Mouse (Mus musculus) heart, adult 18-20 months (tissue): ENCODE results near the gene Tnnt1. TPM values are rescaled to one million over a fixed set of nuclear protein-coding genes. Genes with fewer than 3 reads are reported as not detected.
"Not testable (repeated sequence)": the region's sequence is repeated elsewhere in the genome, so short reads cannot be mapped to it uniquely, and the experiment has no call there.

Source experiments
- DNase-seq, 2 experiments: peaks; one replicate each; pipeline ENCODE4 v3.0.0; 2021 to 2022; ENCODE audit warnings: mixed read lengths in 1 of 2
- long read RNA-seq, 2 experiments: library from polyadenylated mRNA; stranded (forward); transcript quantifications; one replicate each; pipeline ENCODE4 v2.0.0; 2021
- total RNA-seq, 2 experiments: library from RNA; stranded (reverse); gene quantifications; 2 replicates each; pipeline ENCODE4 v1.2.3; 2021

Gene Tnnt1
- 10 to 100 TPM; 20.9 to 22.2 TPM for total RNA-seq
- long read RNA-seq, experiment 1, partial matches to known transcripts = 61 of 63 reads
- long read RNA-seq, experiment 1, other reads (novel, unspliced or antisense) = 2 of 63 reads
- long read RNA-seq, experiment 2, partial matches to known transcripts = 50 of 53 reads
- long read RNA-seq, experiment 2, other reads (novel, unspliced or antisense) = 3 of 53 reads

DNA sequence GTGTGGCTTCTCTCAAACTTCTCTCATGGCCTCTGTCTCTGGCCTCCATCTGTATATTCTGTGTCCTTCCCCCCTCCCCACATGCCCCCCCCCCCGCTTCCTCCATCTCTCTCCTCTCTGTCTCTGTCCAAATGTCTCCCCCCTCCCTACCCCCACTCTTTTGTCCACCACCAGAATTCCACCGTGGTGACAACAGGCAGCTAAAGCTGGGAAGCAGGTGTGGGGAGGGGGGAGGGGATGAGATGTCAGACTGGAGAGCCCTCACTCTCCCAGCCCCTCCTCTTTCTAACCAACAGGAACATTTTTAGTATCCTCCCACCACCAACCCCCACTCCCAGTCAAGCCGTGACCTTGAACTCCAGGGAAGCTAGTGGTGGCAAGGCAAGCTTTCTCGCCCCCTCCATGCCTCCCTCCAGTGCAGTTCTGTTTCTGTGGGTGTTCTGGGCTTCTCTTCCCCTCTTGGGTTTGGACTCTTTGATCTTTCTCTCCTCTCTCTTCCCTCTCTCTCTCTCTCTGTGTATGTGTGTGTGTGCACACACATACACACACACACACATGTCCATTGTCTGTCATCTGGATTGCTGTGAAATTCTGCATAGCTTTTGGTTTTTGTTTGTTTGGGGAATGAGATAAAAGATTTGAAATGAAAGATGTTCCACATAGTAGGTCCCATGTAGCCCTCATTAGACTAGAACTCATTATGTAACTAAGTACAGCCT lies at the start of gene Tnnt1:
TSS of gene Tnnt1 (minus strand) at position 51 of the 719 bp plus-strand sequence.
- peak; percentile 64 to 73 for DNase-seq

DNA sequence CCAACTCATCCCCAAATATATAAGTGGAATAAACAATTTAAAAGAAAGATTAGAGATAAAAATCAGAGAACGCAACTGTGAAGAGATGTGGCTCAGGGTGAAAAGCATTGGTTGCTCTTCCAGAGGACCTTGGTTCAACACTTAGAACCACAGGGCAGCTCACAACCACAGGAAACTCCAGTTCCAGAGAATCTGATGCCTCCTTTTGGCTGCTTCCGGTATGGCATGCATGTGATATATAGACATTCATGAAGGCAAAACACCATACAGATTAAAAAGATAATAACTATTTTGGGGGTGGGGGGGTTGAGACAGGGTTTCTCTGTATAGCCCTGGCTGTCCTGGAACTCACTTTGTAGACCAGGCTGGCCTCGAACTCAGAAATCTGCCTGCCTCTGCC lies 46.5 kb upstream of the Tnnt1 start:
- no peak for DNase-seq

DNA sequence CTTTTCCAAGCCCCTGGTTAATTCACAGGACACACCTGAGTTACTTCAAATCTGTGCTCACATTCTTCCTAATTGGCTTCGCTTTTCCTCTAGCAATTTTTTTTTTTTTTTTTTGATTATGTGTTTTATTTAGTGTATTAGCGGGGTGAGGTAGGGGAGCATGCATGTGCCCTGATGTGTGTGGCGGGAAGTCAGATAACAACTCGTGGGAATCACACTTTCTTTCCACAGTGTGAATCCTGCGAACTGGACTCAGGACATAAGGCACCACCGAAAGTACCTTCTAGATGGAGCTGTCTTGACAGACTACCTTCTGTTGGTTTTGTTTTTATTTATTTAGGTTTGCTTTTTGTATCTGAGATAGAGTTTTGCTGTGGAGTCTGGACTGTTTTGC lies 41.0 kb upstream of the Tnnt1 start:
- no peak for DNase-seq

DNA sequence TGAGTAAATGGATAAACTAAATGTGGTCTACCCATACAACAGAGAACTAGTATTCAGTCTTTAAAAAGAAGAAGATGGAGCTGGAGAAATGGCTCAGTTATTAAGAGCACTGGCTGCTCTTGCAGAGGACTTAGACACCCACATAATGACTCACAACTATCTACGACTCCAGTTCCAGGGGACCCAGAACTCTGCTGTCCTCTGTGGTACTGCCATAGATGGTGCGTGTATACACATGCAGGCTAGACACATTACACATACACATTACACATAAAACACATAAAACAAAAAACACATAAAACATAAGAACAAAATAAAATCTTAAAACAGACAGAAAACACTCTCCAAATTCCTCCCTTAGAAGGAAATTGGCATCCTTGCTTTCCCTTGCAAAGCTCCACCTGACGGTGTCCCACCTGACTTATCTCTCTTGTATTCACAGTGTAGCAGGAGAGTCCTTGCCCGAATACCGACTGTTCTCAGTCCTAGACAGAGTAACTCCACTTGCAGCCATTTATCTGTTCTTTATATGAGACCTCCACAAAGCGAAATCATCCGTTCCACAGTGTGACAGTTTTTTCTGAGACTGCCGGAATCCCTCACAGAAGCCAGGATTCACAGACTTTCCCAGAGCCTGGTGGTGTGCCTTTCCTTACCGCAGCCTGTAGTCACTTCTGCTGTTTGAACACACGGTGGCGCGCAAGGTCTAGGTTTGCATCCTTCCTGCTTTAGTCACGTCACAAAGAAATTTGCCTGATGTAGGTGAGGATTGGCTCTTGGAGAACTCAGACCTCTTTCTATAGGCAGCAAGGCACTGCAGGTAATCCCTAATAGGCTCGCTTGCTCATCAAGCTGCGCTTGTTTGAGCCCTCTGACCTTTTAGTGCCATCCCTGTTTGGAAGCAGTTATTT lies 40.3 kb upstream of the Tnnt1 start:
- DNase-seq = peak; percentile 63 to 89

DNA sequence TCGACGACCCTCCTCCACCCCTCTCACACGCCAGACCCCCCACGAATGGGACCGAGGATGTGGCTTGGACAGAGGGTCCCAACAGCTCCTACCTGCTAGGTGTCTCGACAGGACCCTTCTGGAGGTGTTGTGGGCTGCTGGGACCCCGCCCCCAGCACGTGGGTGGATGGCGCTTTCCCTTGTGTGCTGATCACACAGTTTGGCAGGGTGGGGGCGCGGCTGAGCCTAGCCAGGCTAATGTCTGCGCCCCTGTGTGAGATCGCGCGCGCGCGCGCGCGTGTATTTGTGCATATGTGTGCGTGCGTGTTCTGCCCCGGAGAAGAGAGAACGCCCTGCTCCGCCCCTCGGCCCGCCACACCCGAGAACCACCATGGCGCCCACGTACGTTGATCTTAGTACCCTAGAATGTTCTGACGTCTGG lies 31.0 kb upstream of the Tnnt1 start, which contains the start of gene Syt5:
TSS of gene Syt5 (minus strand) at position 321 of the 421 bp plus-strand sequence.
- no peak for DNase-seq

DNA sequence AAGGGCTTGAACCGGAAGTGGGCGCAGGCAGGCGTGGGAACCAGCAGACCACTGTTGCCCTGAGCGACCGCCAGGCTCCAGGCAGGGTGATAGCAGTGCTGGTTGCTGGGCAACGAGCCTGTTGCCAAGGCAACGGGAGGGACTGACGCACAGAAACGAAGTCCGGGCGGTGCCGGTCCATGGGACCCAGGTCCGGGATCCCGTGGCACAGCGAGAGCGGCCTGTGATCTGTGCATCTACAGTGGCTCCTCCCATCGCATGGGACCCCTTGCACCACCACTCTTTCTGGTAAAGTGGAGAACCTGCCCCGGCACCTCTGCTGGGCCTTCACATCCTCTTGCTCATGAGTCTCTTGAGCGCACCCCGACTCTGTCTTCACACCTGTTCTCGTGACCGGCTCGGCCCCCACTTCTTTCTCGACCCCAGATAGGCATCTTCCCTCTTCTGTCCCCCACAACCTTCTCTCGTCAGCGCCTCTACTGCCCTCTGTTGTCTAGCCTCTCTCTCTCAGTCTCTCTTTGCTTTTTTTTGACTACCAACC lies 30.5 kb upstream of the Tnnt1 start:
- peak; percentile 43 to 53 for DNase-seq

DNA sequence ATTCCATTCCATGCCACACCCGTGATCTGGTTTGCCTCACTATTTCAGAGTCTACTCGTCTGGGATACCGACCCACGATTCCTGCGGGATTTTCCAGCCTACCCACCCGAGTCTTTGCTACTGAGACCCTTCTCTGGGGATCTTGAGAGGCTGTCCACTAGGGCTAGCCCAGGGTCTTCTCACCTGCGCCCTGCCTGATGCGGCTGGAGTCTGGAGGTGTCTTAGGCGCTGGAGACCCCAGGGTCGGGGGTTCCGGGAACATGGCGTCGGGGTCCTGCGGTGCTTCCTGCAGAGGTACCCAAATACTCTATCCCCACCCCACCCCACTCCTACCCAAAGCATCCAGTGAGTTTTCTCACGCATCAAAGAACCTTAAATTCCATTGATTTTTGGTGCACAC lies 29.9 kb upstream of the Tnnt1 start:
- no peak for DNase-seq

DNA sequence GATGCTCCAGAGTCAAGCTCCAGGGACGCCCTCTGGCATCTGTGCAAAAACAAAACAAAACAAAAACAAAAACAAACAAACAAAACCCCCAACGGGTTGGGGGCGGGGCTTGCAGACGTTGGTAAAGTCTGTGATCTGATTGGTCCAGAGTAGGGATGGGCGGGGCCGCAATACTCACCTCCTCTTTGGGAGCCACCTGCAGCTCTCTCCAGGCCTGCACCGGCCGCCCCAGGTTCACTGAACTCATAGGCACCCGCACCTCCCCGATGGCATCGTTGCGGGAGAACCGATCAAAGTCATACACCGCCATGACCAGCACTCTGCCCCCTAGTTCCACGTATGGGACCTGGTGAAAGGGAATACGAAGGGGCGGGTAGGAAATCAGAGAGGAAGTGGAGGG lies 25.8 kb upstream of the Tnnt1 start:
- DNase-seq = no peak

DNA sequence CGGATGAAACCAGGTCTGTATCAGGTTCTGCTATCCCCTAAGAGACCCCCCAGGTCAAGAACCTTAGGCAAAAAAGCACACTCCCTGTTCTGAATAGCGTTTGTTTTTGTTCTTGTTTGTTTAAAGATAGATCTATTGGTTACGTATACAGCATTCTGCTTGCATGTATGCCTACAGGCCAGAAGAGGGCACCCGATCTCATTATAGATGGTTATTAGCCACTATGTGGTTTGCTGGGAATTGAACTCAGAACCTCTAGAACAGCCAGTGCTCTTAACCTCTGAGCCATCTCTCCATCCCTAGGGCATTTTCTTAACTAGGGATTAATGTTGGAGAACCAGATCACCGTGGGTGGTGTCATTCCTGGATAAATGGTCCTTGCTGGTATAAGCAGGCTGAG lies 25.2 kb upstream of the Tnnt1 start:
- no peak for DNase-seq

DNA sequence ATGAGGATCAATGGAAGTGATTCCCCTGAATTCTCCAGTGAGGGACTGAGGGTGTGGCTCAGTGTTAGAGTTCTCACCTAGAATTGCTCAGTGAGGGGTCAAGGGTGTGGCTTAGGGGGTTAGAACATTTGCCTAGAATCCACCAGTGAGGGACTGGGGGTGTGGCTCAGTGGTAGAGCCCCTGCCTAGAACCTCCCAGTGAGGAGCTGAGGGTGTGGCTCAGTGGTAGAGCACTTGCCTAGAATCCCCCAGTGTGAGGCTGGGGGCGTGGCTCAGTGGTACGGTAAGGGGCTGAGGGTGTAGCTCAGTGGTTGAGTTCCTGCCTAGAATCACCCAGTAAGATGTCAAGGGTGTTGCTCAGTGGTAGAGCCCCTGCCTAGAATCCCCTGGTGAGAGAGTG lies 22.8 kb upstream of the Tnnt1 start:
- no peak for DNase-seq

DNA sequence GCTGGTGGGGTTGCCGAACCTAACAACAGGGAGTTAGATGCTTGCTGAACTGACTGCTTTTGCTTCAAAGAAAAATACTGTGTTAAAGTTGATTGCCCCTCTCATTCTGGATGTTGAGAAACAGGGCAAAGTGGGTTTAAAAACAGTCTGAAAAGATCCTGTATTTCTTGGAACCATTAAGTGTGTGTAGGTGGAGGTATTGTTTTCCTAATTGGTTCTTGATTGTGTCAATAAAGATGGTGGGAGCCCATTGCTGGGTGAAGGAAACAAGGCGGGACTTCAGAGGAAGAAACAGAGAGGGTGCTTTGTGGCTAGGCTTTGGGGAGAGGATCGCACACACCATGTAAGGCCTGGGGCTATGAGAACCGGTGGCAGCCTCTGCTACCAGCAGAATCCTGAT lies 21.0 kb upstream of the Tnnt1 start:
- DNase-seq = no peak

DNA sequence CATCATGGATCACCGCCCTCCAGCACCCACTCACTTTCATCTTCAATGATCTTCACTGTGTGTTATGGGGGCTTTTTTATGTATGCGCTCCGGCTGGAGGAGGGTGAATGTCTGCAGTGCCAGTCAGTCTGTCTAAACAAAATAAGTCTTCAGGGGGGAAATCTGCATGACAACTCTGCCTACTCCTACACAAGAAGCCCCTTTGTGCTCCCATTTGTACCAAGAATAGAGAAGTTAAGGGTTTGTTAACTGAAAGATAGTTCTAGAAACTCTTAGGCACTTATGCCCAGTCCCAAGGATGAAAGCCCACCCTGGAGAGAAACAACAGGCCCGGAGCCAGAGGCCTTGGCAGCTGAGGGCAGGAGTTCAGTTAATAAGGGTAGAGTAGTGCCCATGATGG lies 20.2 kb upstream of the Tnnt1 start:
- no peak for DNase-seq

DNA sequence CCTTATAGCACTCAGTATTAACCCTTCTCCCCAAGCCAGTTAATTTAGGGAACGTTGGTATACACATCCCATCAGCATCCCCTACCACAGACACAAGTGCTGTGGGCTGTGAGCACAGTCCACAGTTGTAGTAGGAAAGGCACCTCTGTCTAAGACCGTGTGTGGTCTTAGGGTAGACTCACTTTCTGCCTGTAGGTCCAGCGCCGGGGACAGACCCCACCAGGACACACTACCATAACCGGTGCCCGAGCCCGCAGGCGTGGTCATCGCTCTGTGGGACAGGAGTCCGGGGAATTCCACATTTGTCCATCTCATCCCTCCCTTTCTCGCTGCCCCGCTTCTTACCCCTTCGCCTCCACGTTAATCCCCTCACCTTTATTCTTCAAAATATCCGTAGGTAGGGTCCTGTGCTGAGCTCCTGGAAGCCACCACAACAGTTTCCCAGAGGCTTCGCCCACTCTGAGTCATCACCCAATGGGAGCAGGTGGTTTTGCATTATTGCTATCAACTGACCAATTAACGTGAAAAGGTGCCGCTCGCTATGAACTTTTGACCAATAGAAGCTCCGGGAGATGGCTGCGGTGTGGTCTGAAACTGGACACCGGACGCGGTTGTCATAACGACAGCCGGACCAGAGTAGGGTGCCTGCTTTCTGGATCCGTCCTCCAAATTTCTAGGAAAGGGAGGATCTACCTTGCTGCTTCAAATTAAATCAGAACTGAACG lies 16.0 kb upstream of the Tnnt1 start, which contains the start of gene Dnaaf3:
TSS of gene Dnaaf3 (minus strand) at position 449 of the 725 bp plus-strand sequence.
- peak; percentile 65 to 78 for DNase-seq

DNA sequence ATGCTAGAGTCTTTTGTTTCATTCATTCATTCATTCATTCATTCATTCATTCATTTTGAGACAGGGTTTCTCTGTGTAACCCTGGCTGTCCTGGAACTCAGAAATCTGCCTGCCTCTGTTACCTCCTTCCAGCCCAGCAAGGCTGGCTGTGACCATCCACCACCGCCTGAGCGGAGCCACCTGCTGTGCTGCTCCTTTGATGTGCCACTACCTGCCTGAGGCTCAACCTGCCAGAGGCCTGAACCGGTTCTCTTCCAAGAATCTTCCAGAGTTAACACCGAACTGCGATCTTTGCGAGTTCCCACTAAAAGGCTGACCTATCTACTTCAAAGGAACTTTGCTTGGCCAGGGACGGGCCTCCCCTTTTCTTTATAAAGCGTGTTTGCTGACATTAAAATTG lies 14.0 kb upstream of the Tnnt1 start:
- not testable (repeated sequence) for DNase-seq

DNA sequence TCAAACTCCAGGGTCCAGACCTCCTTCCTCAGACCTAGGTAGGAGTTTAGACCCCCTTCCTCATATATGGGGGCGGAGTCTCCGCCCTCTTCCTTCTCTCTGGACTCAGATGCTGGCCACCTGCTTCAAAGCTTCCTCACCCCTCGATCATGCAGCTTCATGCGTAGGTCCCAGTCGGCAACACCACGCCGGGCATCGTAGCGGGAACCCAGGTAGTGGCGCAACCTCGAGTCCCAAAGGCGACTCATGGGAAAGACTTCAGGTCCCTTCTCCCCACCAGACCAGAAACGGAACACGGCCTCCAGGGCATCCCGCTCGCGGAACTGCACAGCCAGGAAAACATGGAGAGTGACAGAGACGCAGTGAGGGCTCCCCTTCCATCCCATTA lies 11.1 kb upstream of the Tnnt1 start:
- DNase-seq = no peak

DNA sequence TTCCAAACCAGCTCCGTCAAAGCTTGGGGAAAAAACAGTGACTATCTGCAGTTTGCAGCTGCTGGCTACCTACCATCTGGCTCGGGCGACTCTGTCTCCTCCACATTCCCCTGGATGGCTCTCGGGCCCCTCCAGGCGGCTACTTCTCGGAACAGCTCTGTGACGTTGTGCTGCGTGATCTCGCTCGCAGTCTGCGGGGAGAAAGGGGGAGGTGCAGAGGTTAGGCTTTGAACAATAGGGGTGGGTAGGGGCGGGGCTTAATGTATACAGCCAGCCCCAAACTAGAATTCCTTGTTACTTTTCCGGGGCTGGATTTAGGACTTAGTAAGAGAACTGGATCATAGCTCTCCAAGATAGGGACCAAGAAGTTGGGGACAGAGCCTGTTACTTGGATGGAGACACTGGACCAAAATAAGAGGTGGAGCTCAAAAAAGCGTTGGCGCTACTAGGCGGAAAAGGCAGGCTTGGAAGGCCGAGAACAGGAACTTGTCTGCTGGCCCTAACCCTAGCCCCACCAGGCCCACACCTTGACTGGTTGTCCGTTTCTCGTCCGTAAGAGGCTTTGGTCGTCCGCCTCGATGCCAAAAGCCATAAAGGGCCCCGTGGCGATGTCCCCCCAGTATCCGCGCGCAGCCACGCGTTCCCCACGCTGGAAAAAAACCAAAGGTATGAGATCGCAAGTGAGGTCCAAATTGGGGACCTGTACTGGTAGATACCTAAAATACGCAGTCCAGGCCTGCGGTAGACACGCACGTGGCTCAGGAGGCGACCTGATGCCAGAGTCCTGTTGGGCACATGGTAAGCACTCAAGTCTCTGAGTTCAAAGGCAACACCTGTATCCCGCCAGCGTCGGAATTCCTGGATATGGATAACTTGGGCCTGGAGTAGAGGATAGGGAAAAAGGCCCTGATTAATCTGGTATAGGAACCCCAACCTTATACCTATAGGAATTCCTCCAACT lies 10.4 kb upstream of the Tnnt1 start:
- DNase-seq = peak; percentile 86 to 89

DNA sequence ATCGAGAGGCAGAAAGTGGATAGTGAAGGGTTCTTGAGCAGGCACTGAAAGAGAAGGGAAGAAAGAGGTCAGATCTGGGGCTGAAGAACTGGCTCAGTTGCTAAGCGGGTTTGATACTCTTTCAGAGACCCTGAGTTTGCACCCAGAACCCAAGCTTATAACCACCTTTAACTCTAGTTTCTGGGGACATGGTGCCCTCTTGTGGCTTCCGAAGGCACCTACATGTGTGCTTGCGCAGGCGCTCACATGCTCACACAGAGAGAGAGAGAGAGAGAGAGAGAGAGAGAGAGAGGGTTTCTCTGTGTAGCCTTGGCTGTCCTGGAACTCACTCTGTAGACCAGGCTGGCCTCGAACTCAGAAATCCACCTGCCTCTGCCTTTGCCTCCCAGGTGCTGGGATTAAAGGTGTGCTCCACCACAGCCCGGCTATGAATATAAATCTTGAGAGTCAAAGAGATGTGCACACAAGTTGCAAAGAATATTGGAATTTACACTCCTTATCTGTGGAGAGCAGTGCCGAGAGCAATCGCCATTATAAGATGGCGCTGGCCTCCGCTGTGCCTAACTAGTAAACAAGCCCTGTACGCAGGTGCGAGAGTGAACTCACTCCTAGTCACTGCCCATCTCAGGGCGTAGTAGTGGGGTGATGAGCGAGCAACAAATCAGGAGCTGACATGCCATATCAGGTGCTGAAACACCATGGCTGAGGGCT lies 8.2 kb upstream of the Tnnt1 start, which contains the start of gene Tnni3:
TSS of gene Tnni3 (minus strand) at position 18 of the 711 bp plus-strand sequence.
- DNase-seq = peak; percentile 62 to 76

DNA sequence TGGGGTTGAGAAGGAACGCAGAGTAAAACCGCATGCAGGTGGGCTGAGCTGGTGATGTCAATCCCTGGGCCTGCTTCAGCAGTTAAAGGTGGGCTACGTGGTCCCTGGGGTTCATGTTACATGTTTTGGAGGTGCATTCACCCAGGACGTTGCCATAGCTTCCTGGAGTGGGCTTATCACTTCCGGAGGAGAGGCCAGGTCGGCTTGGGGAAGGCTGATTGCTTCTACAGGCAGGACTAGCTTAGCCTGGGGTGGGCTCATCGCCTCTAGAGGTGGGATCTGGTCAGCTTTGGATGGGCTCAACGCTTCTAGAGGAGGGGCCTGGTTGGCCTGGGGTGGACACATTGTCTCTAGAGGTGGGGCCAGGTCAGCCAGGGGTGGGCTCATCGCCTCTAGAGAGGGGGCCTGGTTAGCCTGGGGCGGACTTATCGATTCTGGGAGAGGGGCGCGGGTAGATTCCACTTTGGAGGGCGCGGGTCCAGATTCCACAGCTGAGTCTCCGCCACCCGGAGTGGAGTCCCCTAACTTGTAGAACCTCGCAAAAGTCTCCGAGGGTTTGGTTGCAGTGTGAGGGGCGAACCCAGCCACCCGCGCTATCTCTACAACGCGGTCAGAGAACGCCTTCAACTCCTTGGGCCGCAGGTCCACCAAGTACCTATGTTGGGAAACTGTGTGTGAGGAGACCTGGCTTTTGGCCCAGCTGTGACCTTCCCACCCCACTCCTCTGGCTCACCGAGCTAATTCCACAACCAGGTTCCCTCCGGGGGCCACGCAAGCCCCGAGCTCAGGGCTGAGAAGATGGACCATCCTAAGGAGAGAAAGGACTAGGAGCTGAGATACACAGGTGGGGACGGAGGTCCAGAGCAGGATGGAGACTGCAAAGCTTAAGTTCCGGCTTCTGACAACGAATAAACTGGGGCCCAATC lies 7.3 kb upstream of the Tnnt1 start:
- no peak for DNase-seq

DNA sequence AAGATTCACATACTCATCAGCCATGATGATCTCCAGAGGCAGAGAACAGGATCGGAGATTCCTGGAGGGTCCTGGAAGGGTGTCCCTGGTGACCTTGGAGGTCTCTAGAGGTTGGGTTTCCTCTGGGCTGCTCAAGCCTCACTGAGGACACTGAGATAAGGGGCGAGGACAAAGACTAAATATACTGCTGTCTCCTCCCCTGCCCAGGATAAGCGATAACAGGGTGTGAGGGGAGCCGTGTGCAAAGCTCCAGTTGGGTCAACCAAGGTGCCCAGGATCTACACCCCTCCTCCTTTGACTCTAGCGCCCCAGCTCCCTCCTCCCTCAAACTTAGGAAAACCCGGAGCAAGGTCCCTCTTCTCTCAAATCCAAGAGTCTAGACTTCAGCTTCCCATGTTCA lies 6.1 kb upstream of the Tnnt1 start:
- peak; percentile 64 to 83 for DNase-seq
